Mouse (Mus musculus) liver, embryonic 11.5 days (tissue): ENCODE measurements around the gene Cyp4a10. TPM values are rescaled to one million over a fixed set of nuclear protein-coding genes. Genes with fewer than 3 reads are reported as not detected.
"Not testable (repeated sequence)": the region's sequence is repeated elsewhere in the genome, so short reads cannot be mapped to it uniquely, and the experiment has no call there.

Source experiments
- ATAC-seq: fragments of 200-750 bp; cut with Nextera tagmentation; replicated peaks from 2 replicates; pipeline ENCODE4 v1.8.0; 2017; ENCODE audit warnings: moderate number of reproducible peaks, mild to moderate bottlenecking, moderate TSS enrichment, moderate library complexity; ENCODE audit not compliant: low FRiP score
- DNase-seq: peaks from one replicate; pipeline ENCODE4 v3.0.0-alpha.2; 2017; ENCODE audit warnings: low spot score
- H3K27ac ChIP-seq: fragments of 300-500 bp; sonication (generic); 2 replicates; pipeline ENCODE4 v1.5.1; 2014; ENCODE audit warnings: mild to moderate bottlenecking, low read depth, low read length, control low read depth
- H3K27me3 ChIP-seq: fragments of 300-500 bp; sonication (generic); replicated peaks from 2 replicates; pipeline ENCODE4 v1.6.1; 2014; ENCODE audit warnings: low read length, mixed read lengths; ENCODE audit not compliant: control insufficient read depth, insufficient read depth
- H3K36me3 ChIP-seq: fragments of 300-500 bp; sonication (generic); 2 replicates; pipeline ENCODE4 v1.6.1; 2014; ENCODE audit warnings: mild to moderate bottlenecking, low read length, moderate library complexity, mixed read lengths; ENCODE audit not compliant: control insufficient read depth, insufficient read depth
- H3K4me1 ChIP-seq: fragments of 300-500 bp; sonication (generic); replicated peaks from 2 replicates; pipeline ENCODE4 v1.6.1; 2014; ENCODE audit warnings: low read length, mixed read lengths; ENCODE audit not compliant: control insufficient read depth, insufficient read depth
- H3K4me2 ChIP-seq: fragments of 300-500 bp; sonication (generic); 2 replicates; pipeline ENCODE4 v1.6.1; 2014; ENCODE audit warnings: mild to moderate bottlenecking, control low read depth, moderate library complexity
- H3K4me3 ChIP-seq: fragments of 300-500 bp; sonication (generic); 2 replicates; pipeline ENCODE4 v1.5.1; 2014; ENCODE audit warnings: low read depth, low read length, control low read depth
- H3K9ac ChIP-seq: fragments of 300-500 bp; sonication (generic); 2 replicates; pipeline ENCODE4 v1.6.1; 2014; ENCODE audit warnings: low read depth, low read length, control low read depth
- H3K9me3 ChIP-seq: fragments of 300-500 bp; sonication (generic); 2 replicates; pipeline ENCODE4 v1.6.1; 2016; ENCODE audit warnings: low read length, inconsistent platforms, mixed read lengths; ENCODE audit not compliant: control insufficient read depth
- WGBS: fragments of 180-500 bp; shearing (Covaris S2); extraction: QIAGEN DNeasy Blood & Tissue Kit; methylation state at CpG from one replicate; pipeline ENCODE4 v1.1.7; 2014; 5-methylcytosine and 5-hydroxymethylcytosine counted together
- polyA plus RNA-seq: library from polyadenylated mRNA; unstranded; fragments of >200 nt; fragmentation: Nextera tagmentation; extraction: Ambion mirVana; gene quantifications from 2 replicates; pipeline ENCODE4 v1.2.1, GENCODE M21; 2014

Cyp4a10 gene
- polyA plus RNA-seq: not detected in 2 replicates

DNA sequence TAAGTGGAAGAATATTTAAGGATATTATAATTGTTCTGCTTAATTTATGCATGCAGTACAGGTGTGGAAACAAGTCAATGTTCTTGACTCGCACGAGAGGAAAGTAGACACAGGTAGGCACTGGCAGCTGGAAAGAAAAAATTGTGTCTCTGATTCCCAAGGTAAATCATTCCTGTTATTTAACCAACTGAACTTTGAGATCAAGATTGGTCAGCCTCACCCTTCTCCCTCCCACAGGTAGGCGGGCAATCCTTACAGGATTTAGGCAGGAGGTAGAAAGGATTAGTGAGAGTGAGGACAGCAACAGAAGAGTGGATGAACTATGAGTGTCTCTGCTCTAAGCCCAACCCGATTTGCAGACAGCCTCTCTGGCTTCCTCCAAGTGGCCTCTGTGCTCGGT, at the start of gene Cyp4a10:
Gene Cyp4a10 (plus strand): TSS at position 265 of the 400 bp plus-strand sequence.
- H3K4me3 ChIP-seq, ATAC-seq, H3K27me3 ChIP-seq, H3K4me2 ChIP-seq, H3K36me3 ChIP-seq, H3K4me1 ChIP-seq, H3K27ac ChIP-seq, H3K9ac ChIP-seq, H3K9me3 ChIP-seq, DNase-seq: not testable (repeated sequence)
- WGBS: 79% methylated on average over 5 of the region's 5 CpGs

DNA sequence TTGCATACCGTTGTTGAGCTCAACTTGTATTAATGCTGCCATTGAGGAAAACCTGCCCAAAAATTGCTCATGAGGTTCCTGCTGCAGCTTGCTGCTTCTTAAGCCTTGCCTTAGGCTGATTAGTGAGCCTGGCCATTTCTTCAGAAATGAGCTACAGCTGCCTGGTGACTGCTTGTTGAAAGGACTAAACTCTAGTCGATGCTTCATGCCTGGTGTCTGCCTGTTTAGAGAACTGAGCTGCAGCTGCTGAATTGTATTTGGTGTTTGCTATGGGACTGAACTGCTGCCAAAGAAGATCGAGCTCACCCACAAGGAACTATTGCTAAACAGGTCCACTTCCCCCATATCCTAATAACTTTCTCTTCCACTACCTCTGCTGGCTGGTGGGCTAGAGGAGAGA, 44.5 kb upstream of the Cyp4a10 start:
- H3K4me3 ChIP-seq, H3K27me3 ChIP-seq, H3K4me1 ChIP-seq, H3K4me2 ChIP-seq, H3K9me3 ChIP-seq, DNase-seq, H3K9ac ChIP-seq, ATAC-seq, H3K36me3 ChIP-seq, H3K27ac ChIP-seq: not testable (repeated sequence)
- 74% methylated on average over 3 of the region's 3 CpGs for WGBS

DNA sequence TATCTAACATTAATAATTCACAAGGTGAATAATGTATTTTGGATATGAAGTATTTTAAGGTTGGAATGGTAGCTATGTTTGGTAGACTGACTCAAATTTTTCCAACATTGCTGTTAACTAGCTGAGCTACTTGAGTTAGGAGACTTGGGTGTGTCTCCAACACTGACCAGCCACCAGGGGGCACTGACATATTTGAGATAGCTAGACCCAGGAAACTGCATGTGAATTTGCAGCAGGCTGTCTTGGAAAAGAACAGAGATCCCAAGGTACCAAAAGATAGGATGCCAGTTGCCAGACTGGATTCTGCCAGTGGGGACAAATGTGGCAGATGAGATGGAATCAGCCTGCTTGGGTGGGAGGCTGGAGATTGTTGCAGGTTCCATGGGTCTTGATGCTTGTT, 42.0 kb upstream of the Cyp4a10 start:
- not testable (repeated sequence) for H3K9ac ChIP-seq, ATAC-seq, DNase-seq, H3K4me3 ChIP-seq, H3K27me3 ChIP-seq, H3K9me3 ChIP-seq, H3K36me3 ChIP-seq, H3K4me1 ChIP-seq, H3K27ac ChIP-seq, H3K4me2 ChIP-seq

DNA sequence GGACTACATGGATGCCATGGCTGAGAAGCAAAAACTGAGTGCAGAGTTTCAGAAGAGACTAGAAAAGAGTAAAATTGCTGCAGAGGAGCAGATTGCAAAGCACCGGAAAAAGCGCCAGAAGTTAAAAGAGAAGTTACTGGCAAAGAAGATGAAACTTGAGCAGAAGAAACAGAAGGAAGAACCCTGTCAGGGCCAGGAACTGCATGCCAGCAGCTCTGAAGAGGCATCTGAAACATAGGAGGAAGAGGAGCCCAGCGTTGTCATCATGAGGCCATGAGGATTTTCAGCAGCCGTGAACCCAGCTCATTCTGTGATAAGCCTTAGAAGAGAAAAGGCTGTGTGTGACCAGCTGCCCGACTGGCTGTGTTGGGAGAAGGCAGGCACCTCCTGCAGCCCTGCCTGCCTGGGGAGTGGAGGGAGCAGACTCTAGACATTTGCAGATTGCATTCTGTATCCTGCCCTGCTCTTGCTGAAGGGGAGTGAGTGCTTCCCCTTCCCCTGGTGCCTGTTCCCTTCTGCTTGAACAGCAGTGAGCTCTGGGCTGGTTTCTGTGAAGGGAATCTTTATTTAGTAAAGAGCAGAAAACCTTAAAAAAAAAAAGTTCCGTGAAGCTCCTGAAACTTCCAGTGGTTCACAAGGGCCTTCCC, 36.9 kb upstream of the Cyp4a10 start:
- Histone ChIP-seq H3K9ac (no peak overlapping the region), H3K9me3 (no peaks in the 10 kb centered on the region), H3K27ac (no peak overlapping the region), H3K36me3 (no peaks in the 10 kb centered on the region), H3K27me3 (no peaks in the 10 kb centered on the region), H3K4me2 (no peak overlapping the region), H3K4me3 (no peak overlapping the region), H3K4me1 (no peaks in the 10 kb centered on the region)
- 52% methylated on average over 6 of the region's 6 CpGs for WGBS
- no peak for DNase-seq
- no peak for ATAC-seq

DNA sequence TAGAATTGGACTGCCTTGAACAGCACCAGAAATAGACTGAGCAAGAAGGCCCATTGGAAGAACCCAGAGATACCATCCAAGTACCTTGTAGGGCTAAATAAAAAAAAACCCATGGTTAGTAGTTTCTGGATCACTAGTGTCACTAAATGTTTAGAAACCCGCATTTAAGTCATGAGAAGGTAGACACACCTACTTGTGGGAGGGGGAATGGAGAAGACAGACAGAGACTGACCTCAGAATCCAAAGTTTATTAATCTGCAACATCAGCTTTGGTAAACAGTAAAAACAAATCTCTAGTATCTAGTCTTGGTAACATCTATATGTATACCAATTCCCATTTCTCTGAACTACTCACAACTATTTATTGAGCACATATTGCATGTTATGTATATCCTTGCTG, 22.1 kb upstream of the Cyp4a10 start, which contains the start of gene Cyp4a14:
Gene Cyp4a14 (minus strand): TSS at position 142 of the 400 bp plus-strand sequence.
- H3K9me3 ChIP-seq: no peaks in the 10 kb centered on the region
- no peaks in the 10 kb centered on the region for H3K27me3 ChIP-seq
- H3K9ac ChIP-seq: no peak within 1 kb of the TSS
- H3K4me3 ChIP-seq: no peak within 1 kb of the TSS
- H3K36me3 ChIP-seq: no peaks in the 10 kb centered on the region
- no peak within 1 kb of the TSS for H3K27ac ChIP-seq
- no peak within 1 kb of the TSS for H3K4me2 ChIP-seq
- H3K4me1 ChIP-seq: no peaks in the 10 kb centered on the region
- WGBS: 79% methylated on average over 1 of the region's 1 CpGs
- DNase-seq (no peak), ATAC-seq (no peak)

DNA sequence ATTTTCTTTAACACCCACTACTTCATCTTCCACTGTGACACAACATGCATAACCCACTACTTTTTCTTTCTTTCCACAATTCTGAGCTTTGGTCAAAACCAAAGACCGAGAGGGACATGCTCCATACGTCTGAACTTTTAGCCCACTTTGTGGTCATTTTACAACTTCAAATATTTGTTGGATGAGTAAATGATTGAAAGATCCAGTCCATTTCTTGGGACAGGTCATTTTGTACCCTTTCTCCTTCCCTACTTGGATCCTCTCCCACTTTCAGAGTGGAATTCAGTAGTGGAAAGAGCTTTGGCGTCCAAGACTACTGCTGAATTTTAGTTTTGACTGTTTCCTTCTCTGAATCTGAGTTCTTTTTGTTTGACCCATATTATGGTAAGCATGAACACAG, 20.6 kb upstream of the Cyp4a10 start:
- Histone ChIP-seq H3K4me3 (no peak overlapping the region), H3K27me3 (no peaks in the 10 kb centered on the region), H3K9ac (no peak overlapping the region), H3K4me2 (no peak overlapping the region), H3K4me1 (no peaks in the 10 kb centered on the region), H3K36me3 (no peaks in the 10 kb centered on the region), H3K27ac (no peak overlapping the region), H3K9me3 (no peaks in the 10 kb centered on the region)
- DNase-seq (no peak), ATAC-seq (no peak)
- 80% methylated on average over 3 of the region's 3 CpGs for WGBS

DNA sequence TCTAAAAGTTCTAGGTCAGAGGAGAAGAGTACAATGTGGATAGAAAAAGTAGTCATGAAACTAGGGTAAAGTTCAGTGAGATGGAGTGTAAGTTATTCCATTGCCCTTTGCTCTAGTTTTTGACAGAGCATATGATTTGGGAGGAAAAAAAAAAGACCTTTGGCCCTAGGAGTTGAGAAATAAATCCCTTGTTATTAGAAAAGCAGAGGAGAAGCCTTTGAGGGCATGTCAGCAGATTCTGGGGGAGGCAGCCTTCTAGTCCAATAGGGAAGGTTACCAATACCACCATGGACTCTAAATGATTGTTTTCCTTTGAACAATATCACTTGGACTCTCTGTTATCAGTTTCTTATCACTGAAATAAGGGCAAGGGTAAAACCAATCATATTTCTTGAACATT, 4.1 kb upstream of the Cyp4a10 start:
- ATAC-seq, DNase-seq, H3K9me3 ChIP-seq, H3K4me2 ChIP-seq, H3K4me3 ChIP-seq, H3K27me3 ChIP-seq, H3K9ac ChIP-seq, H3K36me3 ChIP-seq, H3K27ac ChIP-seq, H3K4me1 ChIP-seq: not testable (repeated sequence)

DNA sequence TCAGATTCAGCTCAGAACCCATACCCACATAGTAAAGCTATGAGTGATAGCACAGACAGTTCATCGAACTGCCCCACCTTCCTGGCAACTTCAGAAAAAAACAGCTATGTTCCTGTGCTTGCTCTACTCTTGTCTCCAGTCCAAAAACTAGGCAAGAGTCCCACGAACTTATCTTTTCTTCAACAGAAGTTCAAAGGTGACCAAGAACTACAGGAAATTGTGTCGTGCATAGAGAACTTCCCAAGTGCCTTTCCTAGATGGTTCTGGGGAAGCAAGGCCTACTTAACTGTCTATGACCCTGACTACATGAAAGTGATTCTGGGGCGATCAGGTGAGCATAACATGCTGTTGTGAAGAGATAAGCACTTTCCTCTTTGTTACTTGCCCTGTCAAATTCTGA, 1.4 kb downstream of the Cyp4a10 start:
- ATAC-seq (no peak), DNase-seq (no peak)
- Histone ChIP-seq H3K9ac (no peak overlapping the region), H3K4me3 (no peak overlapping the region), H3K4me1 (no peaks in the 10 kb centered on the region), H3K4me2 (no peak overlapping the region), H3K27me3 (no peaks in the 10 kb centered on the region), H3K36me3 (no peaks in the 10 kb centered on the region), H3K9me3 (no peaks in the 10 kb centered on the region), H3K27ac (no peak overlapping the region)
- 65% methylated on average over 4 of the region's 4 CpGs for WGBS

DNA sequence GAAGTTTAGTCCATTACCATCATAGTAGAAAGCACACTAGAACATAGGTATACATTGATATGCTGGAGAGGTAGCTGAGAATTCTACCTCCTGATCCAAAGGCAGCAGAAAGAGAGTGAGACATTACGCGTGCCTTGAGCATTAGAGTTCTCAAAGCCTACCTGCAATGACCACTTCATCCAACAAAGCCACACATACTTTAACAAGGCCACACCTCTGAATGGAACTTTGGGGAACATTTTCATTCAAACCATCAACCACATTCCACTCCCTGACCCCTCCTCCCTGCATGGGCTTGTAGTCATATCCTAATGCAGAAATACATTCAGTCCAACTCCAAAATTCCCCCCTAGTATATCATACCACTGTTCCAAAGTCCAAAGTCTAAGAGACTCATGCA, 3.7 kb downstream of the Cyp4a10 start:
- WGBS: 93% methylated on average over 2 of the region's 2 CpGs
- DNase-seq (no peak), ATAC-seq (no peak)
- H3K27me3 ChIP-seq: no peaks in the 10 kb centered on the region
- no peak overlapping the region for H3K4me2 ChIP-seq
- H3K36me3 ChIP-seq: no peaks in the 10 kb centered on the region
- H3K27ac ChIP-seq: no peak overlapping the region
- no peak overlapping the region for H3K4me3 ChIP-seq
- no peak overlapping the region for H3K9ac ChIP-seq
- no peaks in the 10 kb centered on the region for H3K4me1 ChIP-seq
- no peaks in the 10 kb centered on the region for H3K9me3 ChIP-seq
